Mouse (Mus musculus) embryonic fibroblast, embryonic 13.5 days (primary cell): ENCODE results near the gene Sstr4. TPM values are rescaled to one million over a fixed set of nuclear protein-coding genes. Genes with fewer than 3 reads are reported as not detected.

Source experiments
- H3K27ac ChIP-seq: 2 replicates; pipeline ENCODE4 v1.5.1; 2012; ENCODE audit warnings: low read length, control low read depth, inconsistent platforms; ENCODE audit not compliant: insufficient read depth
- H3K4me1 ChIP-seq: 2 replicates; pipeline ENCODE4 v1.6.1; 2011; ENCODE audit warnings: low read length; ENCODE audit not compliant: control insufficient read depth, insufficient read depth
- H3K4me3 ChIP-seq: 2 replicates; pipeline ENCODE4 v1.5.1; 2011; ENCODE audit warnings: mild to moderate bottlenecking, control low read depth, low read length; ENCODE audit not compliant: insufficient read depth
- CTCF ChIP-seq: IDR thresholded peaks from 2 replicates; pipeline ENCODE4 v1.5.1; 2011; ENCODE audit warnings: mild to moderate bottlenecking, control low read depth, low read length, moderate library complexity, borderline replicate concordance; ENCODE audit not compliant: insufficient read depth
- POLR2A ChIP-seq: IDR thresholded peaks from 2 replicates; pipeline ENCODE4 v1.6.1; 2011; ENCODE audit warnings: low read depth, mild to moderate bottlenecking, control low read depth, low read length, moderate library complexity
- polyA plus RNA-seq: library from polyadenylated mRNA; stranded (reverse); fragments of >200 nt; gene quantifications from 2 replicates; pipeline ENCODE4 v1.2.4, GENCODE M21; 2011; ENCODE audit warnings: low read depth; ENCODE audit not compliant: missing spikeins, insufficient read length

The Sstr4 gene
- polyA plus RNA-seq, 1 experiment: 0.84 TPM

- TF ChIP-seq CTCF (no peak), POLR2A (no peak)
- H3K4me1 ChIP-seq: peaks cover 10% of the 10 kb centered on the region; the same call in 1 of the 2 replicates
- no peak overlapping the region for H3K4me3 ChIP-seq
- peak overlapping the region; percentile 14; the same call in 1 of the 2 replicates for H3K27ac ChIP-seq
Measured at GRCm38 (mm10) chr2:148371743-148372630, 23.2 kb upstream of the Sstr4 start.

- TF ChIP-seq CTCF (no peak), POLR2A (no peak)
- H3K4me1 ChIP-seq: peaks cover 10% of the 10 kb centered on the region; the same call in 1 of the 2 replicates
- H3K4me3 ChIP-seq: no peak overlapping the region
- no peak overlapping the region for H3K27ac ChIP-seq
Measured at GRCm38 (mm10) chr2:148373602-148374071, 21.5 kb upstream of the Sstr4 start.

GRCm38 (mm10) chr2:148375326-148376150, 19.6 kb upstream of the Sstr4 start:
- H3K27ac ChIP-seq: no peak overlapping the region
- no peak overlapping the region for H3K4me3 ChIP-seq
- TF ChIP-seq CTCF (peak; percentile 56; the same call in 1 of the 2 replicates), POLR2A (no peak)
- peaks cover 10% of the 10 kb centered on the region; the same call in 1 of the 2 replicates for H3K4me1 ChIP-seq

GRCm38 (mm10) chr2:148378817-148379342, 16.3 kb upstream of the Sstr4 start:
- H3K27ac ChIP-seq: no peak overlapping the region
- H3K4me1 ChIP-seq: 0 out of 2 replicates have a peak, but pooled peaks cover 2% of the 10 kb centered on the region
- no peak overlapping the region for H3K4me3 ChIP-seq
- TF ChIP-seq CTCF: no peak
- no peak for TF ChIP-seq POLR2A

- TF ChIP-seq CTCF (no peak), POLR2A (no peak)
- 0 out of 2 replicates have a peak, but pooled peaks cover under 1% of the 10 kb centered on the region for H3K4me1 ChIP-seq
- H3K4me3 ChIP-seq: no peak overlapping the region
- no peak overlapping the region for H3K27ac ChIP-seq
Measured at GRCm38 (mm10) chr2:148379899-148380413, 15.2 kb upstream of the Sstr4 start.

GRCm38 (mm10) chr2:148381076-148381475, 14.1 kb upstream of the Sstr4 start:
- H3K4me3 ChIP-seq: no peak overlapping the region
- TF ChIP-seq CTCF: no peak
- TF ChIP-seq POLR2A: no peak
- H3K4me1 ChIP-seq: no peaks in the 10 kb centered on the region
- H3K27ac ChIP-seq: no peak overlapping the region

- no peaks in the 10 kb centered on the region for H3K4me1 ChIP-seq
- H3K4me3 ChIP-seq: no peak overlapping the region
- no peak overlapping the region for H3K27ac ChIP-seq
- TF ChIP-seq CTCF (no peak), POLR2A (no peak)
Measured at GRCm38 (mm10) chr2:148386476-148386875, 8.7 kb upstream of the Sstr4 start.

- Histone ChIP-seq H3K27ac (no peak overlapping the region), H3K4me1 (no peaks in the 10 kb centered on the region), H3K4me3 (no peak overlapping the region)
- TF ChIP-seq POLR2A (no peak), CTCF (no peak)
Measured at GRCm38 (mm10) chr2:148386927-148387326, 8.2 kb upstream of the Sstr4 start.

- no peak for TF ChIP-seq POLR2A
- no peak for TF ChIP-seq CTCF
- Histone ChIP-seq H3K4me1 (no peaks in the 10 kb centered on the region), H3K27ac (no peak overlapping the region), H3K4me3 (no peak overlapping the region)
Measured at GRCm38 (mm10) chr2:148387652-148388581, 7.2 kb upstream of the Sstr4 start.
